Mouse (Mus musculus): ENCODE data around the gene Atp6v1g2. TPM values are rescaled to one million over a fixed set of nuclear protein-coding genes. Genes with fewer than 3 reads are reported as not detected.

Gene Atp6v1g2
- 6.4 TPM for polyA plus RNA-seq (2017; shearing (Covaris generic))

DNA sequence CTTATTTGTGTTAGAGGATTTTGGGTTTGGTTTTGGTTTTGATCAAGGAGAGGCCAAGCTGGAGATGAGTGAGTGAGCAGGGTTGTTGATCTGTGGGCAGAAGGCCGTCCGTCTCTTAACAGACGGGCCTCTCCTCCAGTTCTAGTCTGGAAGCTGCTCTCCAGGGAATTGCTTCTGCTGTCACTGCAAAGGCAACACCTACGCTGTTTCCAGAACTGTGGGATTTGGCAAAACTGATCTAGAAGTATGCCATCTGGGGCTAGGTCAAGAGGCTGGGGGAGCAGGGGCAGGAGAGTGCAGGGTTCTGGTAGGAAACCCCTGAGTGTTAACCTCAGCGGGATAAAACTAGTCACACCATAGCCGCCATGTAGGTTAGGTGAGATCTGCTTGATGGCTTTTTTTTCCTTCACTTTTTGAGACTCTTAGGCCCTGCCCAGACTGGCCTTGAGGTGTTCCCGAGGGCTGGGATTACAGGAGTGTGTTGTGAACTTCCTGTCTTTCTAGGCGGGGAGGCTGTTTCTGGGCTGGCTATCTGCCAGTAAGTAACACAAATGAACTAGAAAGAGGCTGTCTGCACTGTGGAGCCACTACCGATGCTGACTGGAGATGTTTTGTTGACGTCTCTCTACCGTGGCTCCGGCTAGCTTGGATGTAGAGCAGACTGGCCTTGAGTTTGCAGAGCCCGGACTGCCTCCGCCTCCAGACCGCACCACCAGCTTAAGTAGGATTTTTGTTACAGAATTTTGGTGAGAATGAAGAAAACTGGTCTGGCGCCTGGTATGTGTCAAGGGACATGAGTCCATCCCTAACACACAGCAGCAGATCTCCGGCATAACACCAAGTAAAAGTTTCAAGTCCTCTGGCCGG lies at the start of gene Atp6v1g2:
Atp6v1g2 (plus strand) TSS at position 547 of the 867 bp plus-strand sequence.

DNA sequence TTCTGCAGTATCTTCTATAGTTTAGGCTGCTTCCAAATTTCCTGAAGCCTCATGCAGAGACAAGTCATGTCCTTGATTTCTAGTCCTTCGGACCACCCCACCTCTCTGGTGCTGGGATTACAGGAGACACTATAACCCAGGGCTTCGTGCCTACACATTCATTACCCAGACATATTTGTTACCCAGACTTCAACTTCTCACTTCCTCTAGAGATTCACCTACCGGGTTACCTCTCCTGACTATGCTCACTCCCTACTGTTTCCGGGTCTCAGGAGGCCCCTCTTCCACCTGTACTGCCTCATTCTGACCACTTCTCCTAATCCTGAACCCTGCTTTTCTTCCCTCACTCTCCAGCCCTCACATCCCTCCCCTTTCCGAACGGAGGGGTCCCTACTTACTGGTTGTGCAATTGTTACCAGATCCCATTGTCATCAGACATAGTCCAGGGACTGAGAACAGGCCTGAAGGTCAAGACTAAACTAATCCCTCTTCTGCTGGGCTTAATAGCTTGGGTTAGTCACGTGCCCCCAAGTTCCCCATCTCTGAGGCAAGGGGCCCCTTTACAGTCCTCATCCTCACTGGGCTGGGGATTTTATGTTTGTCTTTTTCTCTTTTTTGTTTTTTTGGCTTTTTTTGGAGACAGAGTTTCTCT lies 45.4 kb upstream of the Atp6v1g2 start, which contains the start of gene Lst1:
Lst1 (minus strand) TSS at position 481 of the 652 bp plus-strand sequence.

DNA sequence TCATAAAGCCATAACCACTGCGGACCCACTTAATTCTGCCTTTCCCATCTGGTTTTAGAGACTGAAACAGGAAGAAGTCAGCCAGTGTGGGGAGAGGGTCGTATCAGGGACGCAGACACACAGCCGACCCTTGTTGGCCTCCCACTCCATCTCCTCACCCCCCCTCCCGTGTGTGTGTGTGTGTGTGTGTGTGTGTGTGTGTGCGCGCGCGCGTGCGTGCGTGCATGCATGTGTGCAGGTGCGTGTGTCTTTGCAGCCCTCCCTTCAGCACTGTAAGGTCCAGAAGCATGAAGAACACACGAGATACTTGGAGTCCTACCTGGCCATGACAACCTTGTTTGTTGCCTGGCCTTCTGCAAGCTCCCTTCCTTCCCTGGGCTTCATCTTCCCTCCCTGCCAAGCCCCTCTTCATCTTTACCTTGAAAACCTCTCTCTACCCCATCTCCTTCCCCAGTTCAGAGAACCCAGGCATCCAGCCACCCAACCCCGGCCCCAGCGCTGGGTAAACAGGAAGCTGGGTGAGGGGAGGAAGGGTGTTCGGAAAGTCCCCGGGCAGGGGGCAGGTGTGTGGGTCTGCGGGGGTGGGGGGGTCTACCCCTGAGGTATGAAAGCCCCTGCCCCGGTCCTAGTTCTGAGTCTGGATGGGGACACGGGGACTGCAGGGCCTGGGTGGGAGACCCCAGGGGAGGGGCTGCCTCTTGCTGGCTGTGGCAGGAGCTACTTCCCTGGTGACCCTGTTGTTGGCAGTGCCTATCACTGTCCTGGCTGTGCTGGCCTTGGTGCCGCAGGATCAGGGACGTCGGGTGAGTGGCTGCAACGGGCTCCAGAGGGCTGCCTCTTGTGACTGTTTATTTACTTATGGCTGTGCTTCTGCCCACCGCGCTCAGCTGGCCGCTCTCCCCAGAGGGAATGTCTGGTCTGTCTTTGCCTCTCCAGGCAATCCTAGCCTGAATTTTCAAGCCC lies 39.3 kb upstream of the Atp6v1g2 start, which contains the start of gene Ltb:
Ltb (plus strand) TSS at position 559 of the 963 bp plus-strand sequence.

DNA sequence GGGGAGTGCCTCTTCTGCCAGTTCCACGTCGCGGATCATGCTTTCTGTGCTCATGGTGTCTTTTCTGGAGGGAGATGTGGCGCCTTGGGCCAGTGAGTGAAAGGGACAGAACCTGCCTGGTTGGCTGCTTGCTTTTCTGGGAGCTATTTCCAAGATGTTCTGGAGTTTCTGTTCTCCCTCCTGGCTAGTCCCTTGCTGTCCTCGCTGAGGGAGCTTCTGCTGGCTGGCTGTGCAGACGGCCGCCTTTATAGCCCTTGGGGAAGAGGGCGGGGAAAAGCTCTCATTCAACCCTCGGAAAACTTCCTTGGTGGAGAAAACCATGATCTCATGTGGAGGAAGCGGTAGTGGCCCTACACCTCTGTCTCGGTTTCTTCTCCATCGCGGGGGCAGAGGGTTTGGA lies 31.7 kb upstream of the Atp6v1g2 start, which contains the start of gene Tnf:
Tnf (minus strand) TSS at position 221 of the 400 bp plus-strand sequence.

DNA sequence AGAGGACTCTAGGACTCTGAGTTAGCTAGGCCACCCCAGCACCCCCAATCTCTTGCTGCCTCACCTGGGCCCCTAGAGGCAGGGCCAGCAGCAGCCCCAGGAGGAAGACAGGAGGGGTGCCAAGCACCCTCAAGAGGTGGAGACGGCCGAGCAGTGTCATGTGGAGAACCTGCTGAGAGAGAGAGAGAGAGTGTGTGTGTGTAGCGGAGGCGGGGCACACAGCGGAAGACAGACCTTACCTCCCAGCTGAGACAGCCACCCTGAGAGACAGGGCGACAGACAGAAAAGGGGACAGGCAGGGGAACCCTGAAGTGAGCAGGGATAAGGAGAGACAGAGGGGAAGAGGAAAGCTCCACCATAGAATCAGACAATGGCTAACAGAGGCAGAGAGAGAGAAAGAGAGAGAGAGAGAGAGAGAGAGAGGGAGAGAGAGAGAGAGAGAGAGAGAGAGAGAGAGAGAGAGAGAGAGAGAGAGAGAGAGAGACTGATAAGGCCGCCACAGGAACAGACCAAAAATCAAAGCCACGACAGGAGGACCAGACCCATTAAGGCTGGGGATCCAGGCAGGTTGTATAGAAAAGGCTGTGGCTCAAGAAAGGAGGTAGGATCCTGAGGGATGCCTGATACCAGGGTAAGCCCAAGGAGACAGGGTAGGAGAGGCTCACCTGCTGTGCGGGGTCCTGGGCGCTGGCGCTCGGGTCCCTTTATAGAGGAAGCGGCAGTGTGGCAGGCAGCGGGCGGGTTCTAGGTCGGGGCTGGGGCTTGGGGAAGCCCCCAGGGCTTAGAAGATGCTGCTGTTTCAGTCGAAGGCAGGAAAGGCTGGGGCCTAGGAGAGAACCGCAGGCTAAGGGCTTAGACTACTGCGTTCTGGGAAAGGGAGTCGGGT lies 28.7 kb upstream of the Atp6v1g2 start, which contains the start of gene Lta:
Lta (minus strand) TSS at position 858 of the 886 bp plus-strand sequence.

DNA sequence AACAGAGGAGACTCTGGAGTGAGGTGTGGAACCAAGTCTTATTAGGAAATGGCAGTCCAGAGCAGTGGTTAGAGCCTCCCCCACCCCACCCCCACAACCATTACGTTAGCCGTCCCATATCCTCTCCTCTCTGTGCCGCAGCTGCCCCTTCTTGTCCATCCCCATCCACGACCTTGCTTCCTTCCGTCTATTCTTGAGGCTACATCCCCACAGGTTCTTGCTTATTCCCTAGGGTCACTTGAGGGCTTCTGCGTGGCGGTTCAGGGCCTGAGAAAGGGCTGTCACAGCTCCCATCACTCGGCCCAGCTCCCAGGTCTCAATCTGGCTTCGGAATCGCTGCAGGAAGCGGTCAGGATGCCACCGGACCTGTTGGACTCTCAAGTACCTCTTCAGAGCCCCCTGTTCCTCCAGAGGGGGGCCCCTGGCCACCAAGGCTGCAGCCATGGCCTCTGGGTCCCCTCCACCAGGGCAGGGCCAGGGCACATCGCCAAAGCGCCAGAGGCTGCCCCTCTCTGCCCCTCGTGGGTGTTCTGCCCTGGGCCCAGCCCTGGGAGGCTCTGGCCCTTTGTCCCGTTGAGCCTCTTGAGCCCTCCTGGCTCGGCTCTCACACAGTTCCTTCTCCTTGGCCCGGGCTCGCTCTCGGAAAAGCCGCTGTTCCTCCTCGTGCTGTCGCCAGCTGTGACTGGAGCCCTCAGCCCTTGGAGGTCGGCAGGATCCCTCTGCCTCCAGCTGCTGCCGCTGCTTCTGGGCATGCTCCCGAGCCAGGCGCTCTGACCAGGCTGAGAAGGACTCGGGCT lies 13.1 kb upstream of the Atp6v1g2 start, which contains the start of gene Gm16181:
Gm16181 (plus strand) TSS at position 679 of the 797 bp plus-strand sequence.

DNA sequence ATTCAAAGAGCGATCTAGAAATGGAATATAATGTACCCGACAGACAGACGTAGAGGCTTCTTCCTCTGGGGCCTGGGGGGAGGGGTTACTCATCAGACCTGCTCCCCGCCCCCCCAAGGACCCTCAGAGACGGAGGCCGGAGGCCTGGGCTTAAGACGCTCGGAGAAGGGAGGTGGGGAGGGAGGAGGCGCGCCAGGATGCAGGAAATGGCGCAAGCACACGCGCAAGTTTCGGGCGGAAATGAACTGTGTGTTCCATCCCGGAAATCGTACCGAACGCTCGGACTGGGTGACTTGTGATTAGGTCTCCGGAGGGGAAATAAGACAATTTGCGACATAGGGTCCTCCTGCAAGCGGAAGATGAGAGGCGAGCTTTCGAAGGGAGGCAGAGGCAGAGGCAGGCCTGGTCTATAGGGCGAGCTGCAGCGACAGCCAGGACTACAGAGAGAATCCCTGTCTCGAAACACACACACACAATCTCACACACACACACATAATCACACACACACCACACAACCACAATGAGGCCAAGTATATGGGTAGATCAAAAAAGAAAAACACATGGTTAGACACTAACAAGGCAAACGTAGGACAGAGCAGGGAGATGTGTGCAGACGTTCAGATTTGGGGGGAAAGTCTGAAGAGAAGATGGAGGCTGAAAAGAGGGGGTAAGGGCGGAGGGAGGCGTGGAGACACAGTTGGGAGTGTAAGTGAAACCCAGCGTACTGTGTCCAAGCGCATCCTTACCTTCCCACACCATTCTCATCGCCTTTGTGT lies 2.3 kb downstream of the Atp6v1g2 start, which contains the start of gene Nfkbil1:
Nfkbil1 (minus strand) TSS at position 179 of the 776 bp plus-strand sequence.

DNA sequence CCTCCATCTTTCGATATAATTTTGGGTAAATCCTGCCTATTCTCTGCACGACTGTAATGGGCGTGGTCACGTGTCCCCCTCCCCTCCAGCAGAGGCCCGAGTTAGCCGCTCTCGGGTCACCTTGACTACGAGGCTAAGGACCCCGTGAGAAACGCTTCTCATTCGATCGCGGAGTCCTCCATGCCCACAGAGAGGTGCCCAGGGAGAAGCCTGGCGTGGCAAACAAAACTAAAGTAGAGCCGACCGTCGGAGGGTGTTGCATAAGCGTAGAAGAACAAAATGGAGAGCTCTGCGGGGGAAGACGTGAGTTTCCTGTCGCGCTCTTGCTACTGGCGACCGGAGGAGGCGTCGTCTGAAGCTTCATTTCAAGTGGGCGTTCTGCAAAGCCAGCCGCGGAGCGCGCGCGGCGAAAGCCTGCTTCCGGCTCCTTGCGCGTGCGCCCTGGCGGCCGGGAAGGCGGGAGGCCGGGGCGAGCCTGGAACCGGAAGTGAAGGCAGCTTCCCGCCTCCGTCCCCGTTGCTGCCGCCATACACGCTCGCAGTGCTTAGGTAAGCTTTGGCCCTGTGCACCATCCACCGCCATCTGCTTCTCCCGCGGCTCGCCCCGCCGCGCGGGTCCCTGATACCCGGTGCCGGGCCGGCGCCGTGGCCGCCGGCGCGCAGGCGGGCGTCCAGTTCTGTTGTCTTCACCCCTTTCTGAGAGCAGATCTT lies 8.0 kb downstream of the Atp6v1g2 start, which contains the start of gene Ddx39b:
Ddx39b (plus strand) TSS at position 442 of the 710 bp plus-strand sequence.

DNA sequence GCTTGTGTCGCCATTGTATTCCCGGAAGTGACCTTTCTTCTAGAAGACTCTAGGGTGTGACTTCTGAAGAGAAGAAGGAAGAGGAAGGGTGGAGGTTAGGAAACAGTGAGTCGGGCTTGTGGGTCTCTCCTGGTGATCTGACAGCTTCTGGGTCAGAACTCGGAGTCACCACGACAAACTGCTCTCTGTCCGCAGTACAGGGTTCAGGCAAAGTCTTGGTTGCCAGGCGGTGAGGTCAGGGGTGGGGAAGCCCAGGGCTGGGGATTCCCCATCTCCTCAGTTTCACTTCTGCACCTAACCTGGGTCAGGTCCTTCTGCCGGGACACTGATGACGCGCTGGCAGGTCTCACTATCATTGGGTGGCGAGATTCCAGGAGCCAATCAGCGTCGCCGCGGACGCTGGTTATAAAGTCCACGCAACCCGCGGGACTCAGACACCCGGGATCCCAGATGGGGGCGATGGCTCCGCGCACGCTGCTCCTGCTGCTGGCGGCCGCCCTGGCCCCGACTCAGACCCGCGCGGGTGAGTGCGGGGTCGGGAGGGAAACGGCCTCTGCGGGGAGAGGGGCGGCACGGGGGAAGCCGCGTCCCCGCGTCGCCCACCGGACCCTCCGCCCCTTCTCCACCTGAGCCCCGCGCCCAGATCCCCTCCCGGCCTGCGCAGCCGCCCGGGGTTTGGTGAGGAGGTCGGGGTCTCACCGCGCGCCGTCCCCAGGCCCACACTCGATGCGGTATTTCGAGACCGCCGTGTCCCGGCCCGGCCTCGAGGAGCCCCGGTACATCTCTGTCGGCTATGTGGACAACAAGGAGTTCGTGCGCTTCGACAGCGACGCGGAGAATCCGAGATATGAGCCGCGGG lies 29.4 kb downstream of the Atp6v1g2 start, which contains the start of gene H2-D1:
H2-D1 (plus strand) TSS at position 67 of the 859 bp plus-strand sequence.

Other genes with a start within 250 kb of the Atp6v1g2 start
- 187 TPM for gene Vars, start 232.7 kb upstream of the Atp6v1g2 start, polyA plus RNA-seq (2017; shearing (Covaris generic))
- 0.33 TPM for gene Vwa7, start 217.1 kb upstream of the Atp6v1g2 start, polyA plus RNA-seq (2017; shearing (Covaris generic))
- gene Sapcd1, start 205.6 kb upstream of the Atp6v1g2 start, polyA plus RNA-seq (2017; shearing (Covaris generic)): 0.82 TPM
- 1.5 TPM for gene Msh5, start 186.9 kb upstream of the Atp6v1g2 start, polyA plus RNA-seq (2017; shearing (Covaris generic))
- 661 TPM for gene Clic1, start 183.7 kb upstream of the Atp6v1g2 start, polyA plus RNA-seq (2017; shearing (Covaris generic))
- 2.2 TPM for gene Ddah2, start 174.6 kb upstream of the Atp6v1g2 start, polyA plus RNA-seq (2017; shearing (Covaris generic))
- gene Ly6g6c, start 168.3 kb upstream of the Atp6v1g2 start, polyA plus RNA-seq (2017; shearing (Covaris generic)): not detected
- not detected for gene Mpig6b, start 167.5 kb upstream of the Atp6v1g2 start, polyA plus RNA-seq (2017; shearing (Covaris generic))
- gene Ly6g6e, start 156.8 kb upstream of the Atp6v1g2 start, polyA plus RNA-seq (2017; shearing (Covaris generic)): not detected
- not detected for gene Ly6g6d, start 155.6 kb upstream of the Atp6v1g2 start, polyA plus RNA-seq (2017; shearing (Covaris generic))
- gene Ly6g6f, start 148.1 kb upstream of the Atp6v1g2 start, polyA plus RNA-seq (2017; shearing (Covaris generic)): not detected
- gene Abhd16a, start 144.4 kb upstream of the Atp6v1g2 start, polyA plus RNA-seq (2017; shearing (Covaris generic)): 65.7 TPM
- gene Ly6g5c, start 125.4 kb upstream of the Atp6v1g2 start, polyA plus RNA-seq (2017; shearing (Covaris generic)): not detected
- gene Ly6g5b, start 118.2 kb upstream of the Atp6v1g2 start, polyA plus RNA-seq (2017; shearing (Covaris generic)): 3.8 TPM
- gene Gpank1, start 112.2 kb upstream of the Atp6v1g2 start, polyA plus RNA-seq (2017; shearing (Covaris generic)): 58.5 TPM
- 341 TPM for gene Csnk2b, start 111.6 kb upstream of the Atp6v1g2 start, polyA plus RNA-seq (2017; shearing (Covaris generic))
- gene D17H6S53E, start 107.3 kb upstream of the Atp6v1g2 start, polyA plus RNA-seq (2017; shearing (Covaris generic)): 5.3 TPM
- not detected for gene Apom, start 101.6 kb upstream of the Atp6v1g2 start, polyA plus RNA-seq (2017; shearing (Covaris generic))
- gene Bag6, start 98.5 kb upstream of the Atp6v1g2 start, polyA plus RNA-seq (2017; shearing (Covaris generic)): 48.8 TPM
- 28.9 TPM for gene Prrc2a, start 68.8 kb upstream of the Atp6v1g2 start, polyA plus RNA-seq (2017; shearing (Covaris generic))
- gene Aif1, start 57.6 kb upstream of the Atp6v1g2 start, polyA plus RNA-seq (2017; shearing (Covaris generic)): 4.8 TPM
- 9.6 TPM for gene Lst1, start 45.2 kb upstream of the Atp6v1g2 start, polyA plus RNA-seq (2017; shearing (Covaris generic))
- 1,484 TPM for gene Ltb, start 39.2 kb upstream of the Atp6v1g2 start, polyA plus RNA-seq (2017; shearing (Covaris generic))
- gene Tnf, start 31.7 kb upstream of the Atp6v1g2 start, polyA plus RNA-seq (2017; shearing (Covaris generic)): 56.7 TPM
- 152 TPM for gene Lta, start 28.3 kb upstream of the Atp6v1g2 start, polyA plus RNA-seq (2017; shearing (Covaris generic))
- 1.6 TPM for gene Gm16181, start 12.8 kb upstream of the Atp6v1g2 start, polyA plus RNA-seq (2017; shearing (Covaris generic))
- 16.8 TPM for gene Nfkbil1, start 2.1 kb downstream of the Atp6v1g2 start, polyA plus RNA-seq (2017; shearing (Covaris generic))
- 296 TPM for gene Ddx39b, start 8.1 kb downstream of the Atp6v1g2 start, polyA plus RNA-seq (2017; shearing (Covaris generic))
- gene H2-D1, start 29.1 kb downstream of the Atp6v1g2 start, polyA plus RNA-seq (2017; shearing (Covaris generic)): 6,634 TPM
- gene H2-Q1, start 86.7 kb downstream of the Atp6v1g2 start, polyA plus RNA-seq (2017; shearing (Covaris generic)): 0.20 TPM
- gene H2-Q2, start 108.6 kb downstream of the Atp6v1g2 start, polyA plus RNA-seq (2017; shearing (Covaris generic)): 21.3 TPM
- gene H2-Q4, start 146.0 kb downstream of the Atp6v1g2 start, polyA plus RNA-seq (2017; shearing (Covaris generic)): 49.6 TPM
- 973 TPM for gene H2-Q6, start 191.2 kb downstream of the Atp6v1g2 start, polyA plus RNA-seq (2017; shearing (Covaris generic))
- gene H2-Q7, start 205.5 kb downstream of the Atp6v1g2 start, polyA plus RNA-seq (2017; shearing (Covaris generic)): 2,993 TPM
- gene H2-Q10, start 236.4 kb downstream of the Atp6v1g2 start, polyA plus RNA-seq (2017; shearing (Covaris generic)): 30.2 TPM